Mouse (Mus musculus) intestine, postnatal 0 days (tissue): Measurements from ENCODE around the gene Fars2. TPM values are rescaled to one million over a fixed set of nuclear protein-coding genes. Genes with fewer than 3 reads are reported as not detected.
A peak's percentile ranks its signal among the peaks of the same experiment; 100 is the strongest.

ENCODE experiments used
- ATAC-seq: fragments of 200-750 bp; cut with Nextera tagmentation; 2 replicates; pipeline ENCODE4 v1.8.0; 2017; ENCODE audit warnings: mild to moderate bottlenecking, moderate TSS enrichment, moderate library complexity
- H3K27ac ChIP-seq: fragments of 300-500 bp; sonication (generic); 2 replicates; pipeline ENCODE4 v1.5.1; 2014; ENCODE audit warnings: mild to moderate bottlenecking, low read depth, low read length, moderate library complexity
- H3K27me3 ChIP-seq: fragments of 300-500 bp; sonication (generic); replicated peaks from 2 replicates; pipeline ENCODE4 v1.6.1; 2014; ENCODE audit warnings: low read length, mixed read lengths; ENCODE audit not compliant: control insufficient read depth, insufficient read depth
- H3K36me3 ChIP-seq: fragments of 300-500 bp; sonication (generic); 2 replicates; pipeline ENCODE4 v1.6.1; 2014; ENCODE audit warnings: mild to moderate bottlenecking, moderate library complexity; ENCODE audit not compliant: control insufficient read depth, insufficient read depth
- H3K4me1 ChIP-seq: fragments of 300-500 bp; sonication (generic); replicated peaks from 2 replicates; pipeline ENCODE4 v1.6.1; 2014; ENCODE audit warnings: antibody characterized with exemption, low read length, mixed read lengths; ENCODE audit not compliant: control insufficient read depth, insufficient read depth
- H3K4me2 ChIP-seq: fragments of 300-500 bp; sonication (generic); replicated peaks from 2 replicates; pipeline ENCODE4 v1.6.1; 2014; ENCODE audit warnings: low read depth, mild to moderate bottlenecking, moderate library complexity
- H3K4me3 ChIP-seq: fragments of 300-500 bp; sonication (generic); 2 replicates; pipeline ENCODE4 v1.5.1; 2014; ENCODE audit warnings: low read depth, low read length
- H3K9ac ChIP-seq: fragments of 300-500 bp; sonication (generic); 2 replicates; pipeline ENCODE4 v1.6.1; 2014; ENCODE audit warnings: mild to moderate bottlenecking, low read depth, low read length
- H3K9me3 ChIP-seq: fragments of 300-500 bp; sonication (generic); 2 replicates; pipeline ENCODE4 v1.6.1; 2016; ENCODE audit warnings: mixed run types; ENCODE audit not compliant: control insufficient read depth
- CTCF ChIP-seq: sonication (generic); IDR thresholded peaks from 2 replicates; pipeline ENCODE4 v1.5.1; 2016; ENCODE audit warnings: low read depth, mild to moderate bottlenecking, control low read depth, antibody characterized with exemption, moderate library complexity
- WGBS: fragments of 180-500 bp; shearing (Covaris S2); extraction: QIAGEN DNeasy Blood & Tissue Kit; methylation state at CpG from one replicate; pipeline ENCODE4 v1.1.7; 2014; 5-methylcytosine and 5-hydroxymethylcytosine counted together
- polyA plus RNA-seq: library from polyadenylated mRNA; unstranded; fragments of >200 nt; fragmentation: Nextera tagmentation; extraction: Ambion mirVana; gene quantifications from 2 replicates; pipeline ENCODE4 v1.2.1, GENCODE M21; 2015

Gene Fars2
- polyA plus RNA-seq, 1 experiment from 2014 or later = 29.8 TPM

GRCm38 (mm10) chr13:36317824-36318223 is 200.6 kb downstream of the Fars2 start:
- Histone ChIP-seq H3K4me3 (no peak overlapping the region), H3K4me2 (no peak overlapping the region), H3K27ac (no peak overlapping the region), H3K9me3 (no peaks in the 10 kb centered on the region), H3K27me3 (no peaks in the 10 kb centered on the region), H3K36me3 (no peaks in the 10 kb centered on the region), H3K9ac (no peak overlapping the region), H3K4me1 (0 out of 2 replicates have a peak, but pooled peaks cover 3% of the 10 kb centered on the region)
- TF ChIP-seq CTCF = no peak
- WGBS = 88% methylated on average over 3 of the region's 3 CpGs
- no peak for ATAC-seq

GRCm38 (mm10) chr13:36324624-36325023 is 207.4 kb downstream of the Fars2 start:
- Histone ChIP-seq H3K27ac (no peak overlapping the region), H3K27me3 (no peaks in the 10 kb centered on the region), H3K36me3 (no peaks in the 10 kb centered on the region), H3K4me3 (no peak overlapping the region), H3K4me1 (no peaks in the 10 kb centered on the region), H3K9me3 (no peaks in the 10 kb centered on the region), H3K9ac (no peak overlapping the region), H3K4me2 (no peak overlapping the region)
- no peak for ATAC-seq
- TF ChIP-seq CTCF = no peak
- 63% methylated on average over 2 of the region's 2 CpGs for WGBS

GRCm38 (mm10) chr13:36326539-36326938 is 209.3 kb downstream of the Fars2 start:
- H3K9me3 ChIP-seq = no peaks in the 10 kb centered on the region
- H3K36me3 ChIP-seq = no peaks in the 10 kb centered on the region
- 74% methylated on average over 3 of the region's 3 CpGs for WGBS
- no peak overlapping the region for H3K4me2 ChIP-seq
- no peak overlapping the region for H3K4me3 ChIP-seq
- no peaks in the 10 kb centered on the region for H3K4me1 ChIP-seq
- H3K27ac ChIP-seq = no peak overlapping the region
- H3K27me3 ChIP-seq = no peaks in the 10 kb centered on the region
- no peak for ATAC-seq
- no peak overlapping the region for H3K9ac ChIP-seq
- TF ChIP-seq CTCF = no peak

GRCm38 (mm10) chr13:36329871-36330270 is 212.7 kb downstream of the Fars2 start:
- no peak overlapping the region for H3K27ac ChIP-seq
- WGBS = 35% methylated on average over 2 of the region's 2 CpGs
- no peak overlapping the region for H3K4me3 ChIP-seq
- no peak for TF ChIP-seq CTCF
- H3K9me3 ChIP-seq = no peaks in the 10 kb centered on the region
- no peaks in the 10 kb centered on the region for H3K27me3 ChIP-seq
- no peaks in the 10 kb centered on the region for H3K36me3 ChIP-seq
- ATAC-seq = peak; percentile 65; the same call in 1 of the 2 replicates
- no peak overlapping the region for H3K9ac ChIP-seq
- H3K4me1 ChIP-seq = no peaks in the 10 kb centered on the region
- no peak overlapping the region for H3K4me2 ChIP-seq

- Histone ChIP-seq H3K27me3 (no peaks in the 10 kb centered on the region), H3K9ac (no peak overlapping the region), H3K27ac (no peak overlapping the region), H3K4me1 (no peaks in the 10 kb centered on the region), H3K36me3 (no peaks in the 10 kb centered on the region), H3K4me2 (no peak overlapping the region), H3K4me3 (no peak overlapping the region), H3K9me3 (no peaks in the 10 kb centered on the region)
- no peak for TF ChIP-seq CTCF
- ATAC-seq = no peak
- WGBS = 44% methylated on average over 3 of the region's 3 CpGs
Observed at GRCm38 (mm10) chr13:36330542-36330941, 213.3 kb downstream of the Fars2 start.

GRCm38 (mm10) chr13:36334748-36335147 is 217.5 kb downstream of the Fars2 start:
- H3K9ac ChIP-seq = no peak overlapping the region
- H3K27me3 ChIP-seq = no peaks in the 10 kb centered on the region
- no peak for TF ChIP-seq CTCF
- no peak overlapping the region for H3K4me3 ChIP-seq
- H3K27ac ChIP-seq = no peak overlapping the region
- WGBS = 82% methylated on average over 5 of the region's 5 CpGs
- no peak overlapping the region for H3K4me2 ChIP-seq
- H3K4me1 ChIP-seq = no peaks in the 10 kb centered on the region
- no peak for ATAC-seq
- no peaks in the 10 kb centered on the region for H3K36me3 ChIP-seq
- H3K9me3 ChIP-seq = no peaks in the 10 kb centered on the region

- WGBS = 63% methylated on average over 11 of the region's 11 CpGs
- H3K27me3 ChIP-seq = no peaks in the 10 kb centered on the region
- no peak for ATAC-seq
- H3K36me3 ChIP-seq = no peaks in the 10 kb centered on the region
- no peaks in the 10 kb centered on the region for H3K4me1 ChIP-seq
- no peaks in the 10 kb centered on the region for H3K9me3 ChIP-seq
- H3K4me2 ChIP-seq = no peak overlapping the region
- no peak for TF ChIP-seq CTCF
- H3K9ac ChIP-seq = no peak overlapping the region
- no peak overlapping the region for H3K4me3 ChIP-seq
- no peak overlapping the region for H3K27ac ChIP-seq
Observed at GRCm38 (mm10) chr13:36351529-36351928, 234.3 kb downstream of the Fars2 start.
